Mouse (Mus musculus): ENCODE results near the gene Plac9b. TPM values are rescaled to one million over a fixed set of nuclear protein-coding genes. Genes with fewer than 3 reads are reported as not detected.
"Not testable (repeated sequence)": the region's sequence is repeated elsewhere in the genome, so short reads cannot be mapped to it uniquely, and the experiment has no call there.

Gene Plac9b
- 1 to 10 TPM; 3.8 to 7.3 TPM for total RNA-seq (2021)

- DNase-seq, result not testable (repeated sequence)
Observed at GRCm38 (mm10) chr14:26182380-26182779, at the start of gene Plac9b. Gene Plac9b (minus strand): TSS chr14:26182480.

- not testable (repeated sequence) for DNase-seq
Observed at GRCm38 (mm10) chr14:26216233-26217000, 34.1 kb upstream of the Plac9b start.

GRCm38 (mm10) chr14:26206926-26207247 lies 24.6 kb upstream of the Plac9b start, which contains the start of gene Tmem254b:
Gene Tmem254b (minus strand): TSS chr14:26207041.
- DNase-seq, result not testable (repeated sequence)

GRCm38 (mm10) chr14:26206197-26206925 lies 24.1 kb upstream of the Plac9b start:
- DNase-seq, result not testable (repeated sequence)

- DNase-seq, result not testable (repeated sequence)
Observed at GRCm38 (mm10) chr14:26197851-26198250, 15.6 kb upstream of the Plac9b start.

- not testable (repeated sequence) for DNase-seq
Observed at GRCm38 (mm10) chr14:26188361-26188760, 6.1 kb upstream of the Plac9b start.

- not testable (repeated sequence) for DNase-seq
Observed at GRCm38 (mm10) chr14:26186638-26187037, 4.4 kb upstream of the Plac9b start.

GRCm38 (mm10) chr14:26181660-26182059 lies 620 bp downstream of the Plac9b start:
- DNase-seq, result not testable (repeated sequence)

- not testable (repeated sequence) for DNase-seq
Observed at GRCm38 (mm10) chr14:26175028-26175427, 7.3 kb downstream of the Plac9b start.

- DNase-seq, result not testable (repeated sequence)
Observed at GRCm38 (mm10) chr14:26173955-26174354, 8.3 kb downstream of the Plac9b start.

GRCm38 (mm10) chr14:26165266-26165665 lies 17.0 kb downstream of the Plac9b start:
- not testable (repeated sequence) for DNase-seq

- DNase-seq, result not testable (repeated sequence)
Observed at GRCm38 (mm10) chr14:26162423-26162822, 19.9 kb downstream of the Plac9b start.

- DNase-seq, result not testable (repeated sequence)
Observed at GRCm38 (mm10) chr14:26161156-26161555, 21.1 kb downstream of the Plac9b start.

GRCm38 (mm10) chr14:26156032-26156431 lies 26.2 kb downstream of the Plac9b start:
- not testable (repeated sequence) for DNase-seq

GRCm38 (mm10) chr14:26147095-26147494 lies 35.2 kb downstream of the Plac9b start:
- not testable (repeated sequence) for DNase-seq

- not testable (repeated sequence) for DNase-seq
Observed at GRCm38 (mm10) chr14:26119095-26119494, 63.2 kb downstream of the Plac9b start.

GRCm38 (mm10) chr14:26118550-26119000 lies 63.7 kb downstream of the Plac9b start:
- not testable (repeated sequence) for DNase-seq

- DNase-seq, result not testable (repeated sequence)
Observed at GRCm38 (mm10) chr14:26118150-26118549, 64.1 kb downstream of the Plac9b start, which contains the start of gene Duxbl2. Gene Duxbl2 (plus strand): TSS chr14:26118349.

Other genes starting within 250 kb of the Plac9b start
- not detected for gene Cphx1, start 244.2 kb downstream of the Plac9b start, total RNA-seq (2021)
- gene Duxbl1, start 203.9 kb downstream of the Plac9b start, total RNA-seq (2021), result under 1 TPM; 0.77 to 0.83 TPM
- 1 to 10 TPM in 1 of 2 experiments, under 1 TPM in 1; 0.87 to 4.7 TPM for gene Gm9780, start 139.8 kb downstream of the Plac9b start, total RNA-seq (2021)
- gene Tmem254c, start 115.1 kb downstream of the Plac9b start, total RNA-seq (2021), result 10 to 100 TPM; 18.4 to 19.2 TPM
- not detected for gene Cphx2, start 101.0 kb downstream of the Plac9b start, total RNA-seq (2021)
- gene Cphx3, start 100.2 kb downstream of the Plac9b start, total RNA-seq (2021), result not detected
- under 1 TPM in 1 of 2 experiments, not detected in 1; 0.25 TPM for gene Duxbl2, start 64.1 kb downstream of the Plac9b start, total RNA-seq (2021)
- 10 to 100 TPM; 15.0 to 16.8 TPM for gene Tmem254b, start 24.6 kb upstream of the Plac9b start, total RNA-seq (2021)
- 1 to 10 TPM in 1 of 2 experiments, under 1 TPM in 1; 0.70 to 1.4 TPM for gene Duxbl3, start 75.5 kb upstream of the Plac9b start, total RNA-seq (2021)

All from layer of hippocampus, postnatal 36 days (tissue).